Mouse (Mus musculus): ENCODE results near the gene Gosr1. TPM values are rescaled to one million over a fixed set of nuclear protein-coding genes. Genes with fewer than 3 reads are reported as not detected.
A peak's percentile ranks its signal among the peaks of the same experiment; 100 is the strongest.

Gene Gosr1
- total RNA-seq, 2 experiments from 2014 or later = 43.1 to 49.3 TPM

DNA sequence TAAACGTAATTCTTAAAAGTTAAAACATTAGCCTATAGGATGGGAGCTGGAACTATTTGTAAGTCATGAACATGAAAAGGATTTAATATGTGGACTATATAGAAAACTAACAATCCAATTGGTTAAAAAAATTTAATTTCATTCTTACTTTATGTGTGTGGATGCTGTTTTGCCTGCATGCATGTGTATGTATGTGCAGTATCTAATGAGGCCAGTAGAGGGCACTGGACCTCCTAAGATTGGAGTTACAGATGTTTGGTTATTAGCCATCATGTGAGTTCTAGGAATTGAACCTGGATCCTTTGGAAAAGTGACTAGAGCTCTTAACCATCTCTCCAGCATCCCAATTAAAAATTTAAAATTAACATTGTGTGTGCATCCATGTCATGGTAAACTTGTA lies 25.9 kb upstream of the Gosr1 start:
- H3K27ac ChIP-seq = no peak overlapping the region
- H3K4me3 ChIP-seq = no peak overlapping the region
- peak; percentile 80 for TF ChIP-seq CTCF (IDR thresholded peaks at IDR 0.05)
- intact Hi-C loops (cut with DNase I) = loop anchor here (1.0 kb wide), 1 partner anchor 105 kb away; no protein-coding TSS in a partner anchor
- DNase-seq (ENCODE audit: extremely low spot score in 1 of 2, low spot score in 2 of 2) = peak; percentile 24 to 25

GRCm38 (mm10) chr11:76775533-76775932 lies 12.2 kb upstream of the Gosr1 start:
- no peak for DNase-seq (ENCODE audit: extremely low spot score in 1 of 2, low spot score in 2 of 2)
- no peak overlapping the region for H3K27ac ChIP-seq
- TF ChIP-seq CTCF (IDR thresholded peaks at IDR 0.05) = no peak
- H3K4me3 ChIP-seq = no peak overlapping the region
- intact Hi-C loops (cut with DNase I) = no loop called here

DNA sequence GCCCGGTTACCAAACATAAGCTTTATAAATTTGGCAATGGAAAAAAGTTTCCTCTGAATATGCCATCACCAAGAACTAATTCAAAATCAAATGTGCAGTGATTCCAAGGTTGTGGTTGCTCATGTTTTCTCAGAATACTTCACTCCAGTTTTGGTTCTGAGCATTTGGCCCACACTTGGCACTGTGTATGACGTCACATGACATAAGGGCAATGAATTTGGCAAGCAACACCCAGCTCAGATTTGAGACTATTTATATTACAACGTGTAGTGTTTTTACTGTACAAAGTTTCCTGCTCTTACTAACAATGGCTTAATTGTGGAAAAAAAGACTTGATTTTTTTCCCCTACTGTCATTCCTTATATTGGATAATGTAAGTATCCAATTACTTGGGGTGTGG lies 10.4 kb upstream of the Gosr1 start:
- no peak for TF ChIP-seq CTCF (IDR thresholded peaks at IDR 0.05)
- intact Hi-C loops (cut with DNase I) = no loop called here
- H3K4me3 ChIP-seq = no peak overlapping the region
- no peak for DNase-seq (ENCODE audit: extremely low spot score in 1 of 2, low spot score in 2 of 2)
- no peak overlapping the region for H3K27ac ChIP-seq

DNA sequence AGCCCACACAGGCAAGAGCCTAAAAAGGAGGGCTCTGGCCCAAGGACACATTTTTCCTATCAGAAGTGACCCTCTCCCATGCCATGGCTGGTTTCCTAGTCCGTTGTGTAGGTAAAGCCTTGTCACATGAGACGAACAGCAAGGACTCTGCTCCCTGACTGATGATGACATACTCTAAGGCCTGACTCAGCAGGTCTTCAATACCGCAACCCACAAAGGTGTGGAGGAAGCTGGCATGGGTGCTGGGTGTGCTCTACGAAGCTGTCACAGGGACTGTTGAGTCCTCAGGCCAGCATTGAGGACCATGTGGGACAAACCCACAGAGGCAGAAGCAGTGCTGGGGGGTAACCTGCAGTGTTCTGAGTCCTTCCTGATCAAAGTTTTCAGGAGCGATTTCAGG lies 7.2 kb upstream of the Gosr1 start:
- H3K4me3 ChIP-seq = no peak overlapping the region
- TF ChIP-seq CTCF (IDR thresholded peaks at IDR 0.05) = no peak
- intact Hi-C loops (cut with DNase I) = no loop called here
- DNase-seq (ENCODE audit: extremely low spot score in 1 of 2, low spot score in 2 of 2) = no peak
- H3K27ac ChIP-seq = no peak overlapping the region

DNA sequence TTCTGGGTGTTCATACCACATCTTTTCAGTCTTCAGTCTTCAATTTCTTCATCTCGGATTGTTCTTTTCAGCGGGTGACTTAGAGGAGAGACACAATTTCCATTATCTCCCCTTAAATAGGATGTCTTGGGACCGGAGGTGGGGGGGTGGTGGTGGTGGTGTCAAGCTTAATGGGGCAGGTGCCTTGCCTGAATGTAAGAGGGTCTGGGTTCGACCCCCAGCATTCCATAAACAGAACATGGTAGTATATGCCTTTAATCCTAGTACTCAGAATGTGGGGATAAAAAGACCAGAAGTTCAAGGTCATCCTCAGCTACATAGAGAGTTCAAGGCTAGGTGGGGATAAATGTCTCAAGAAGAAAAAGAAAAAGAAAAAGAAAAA lies 353 bp upstream of the Gosr1 start:
- no peak for DNase-seq (ENCODE audit: extremely low spot score in 1 of 2, low spot score in 2 of 2)
- intact Hi-C loops (cut with DNase I) = loop anchor here (1.0 to 5.0 kb wide), 2 partner anchors 86 to 106 kb away; no protein-coding TSS in a partner anchor
- no peak overlapping the region for H3K4me3 ChIP-seq
- TF ChIP-seq CTCF (IDR thresholded peaks at IDR 0.05) = no peak
- H3K27ac ChIP-seq = no peak overlapping the region

GRCm38 (mm10) chr11:76752276-76752675 lies 11.1 kb downstream of the Gosr1 start:
- no peak for TF ChIP-seq CTCF (IDR thresholded peaks at IDR 0.05)
- DNase-seq (ENCODE audit: extremely low spot score in 1 of 2, low spot score in 2 of 2) = no peak
- Histone ChIP-seq H3K27ac (no peak overlapping the region), H3K4me3 (no peak overlapping the region)
- intact Hi-C loops (cut with DNase I) = no loop called here

GRCm38 (mm10) chr11:76748819-76749218 lies 14.6 kb downstream of the Gosr1 start:
- H3K4me3 ChIP-seq = no peak overlapping the region
- intact Hi-C loops (cut with DNase I) = no loop called here
- TF ChIP-seq CTCF (IDR thresholded peaks at IDR 0.05) = no peak
- no peak for DNase-seq (ENCODE audit: extremely low spot score in 1 of 2, low spot score in 2 of 2)
- no peak overlapping the region for H3K27ac ChIP-seq

DNA sequence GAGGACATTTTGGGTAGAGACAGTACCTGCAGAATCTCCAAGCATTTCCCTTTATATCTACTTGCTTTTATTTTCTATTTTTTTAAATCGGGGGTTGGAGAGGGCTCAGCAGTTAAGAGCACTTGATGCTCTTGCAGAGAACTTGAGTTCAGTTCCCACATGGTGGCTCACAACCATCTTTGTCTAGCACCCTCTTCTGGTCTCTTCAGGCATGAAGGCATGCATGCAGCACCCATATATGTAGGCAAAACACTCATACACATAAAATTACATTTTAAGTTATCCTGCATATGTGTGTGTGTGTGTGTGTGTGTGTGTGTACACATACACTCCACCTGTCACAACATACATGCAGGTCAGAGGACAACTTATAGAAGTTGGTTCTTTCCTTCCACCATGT lies 17.5 kb downstream of the Gosr1 start:
- no peak for DNase-seq (ENCODE audit: extremely low spot score in 1 of 2, low spot score in 2 of 2)
- TF ChIP-seq CTCF (IDR thresholded peaks at IDR 0.05) = no peak; the same call in 1 of the 2 replicates
- Histone ChIP-seq H3K27ac (no peak overlapping the region), H3K4me3 (no peak overlapping the region)
- intact Hi-C loops (cut with DNase I) = loop anchor here (2.0 kb wide), 1 partner anchor 69 kb away; no protein-coding TSS in a partner anchor

- intact Hi-C loops (cut with DNase I) = loop anchor here (2.0 kb wide), 1 partner anchor 68 kb away; no protein-coding TSS in a partner anchor
- no peak overlapping the region for H3K27ac ChIP-seq
- peak; percentile 54 for TF ChIP-seq CTCF (IDR thresholded peaks at IDR 0.05)
- no peak overlapping the region for H3K4me3 ChIP-seq
- peak; percentile 30 to 42 for DNase-seq (ENCODE audit: extremely low spot score in 1 of 2, low spot score in 2 of 2)
Observed at GRCm38 (mm10) chr11:76744550-76744949, 18.8 kb downstream of the Gosr1 start.

GRCm38 (mm10) chr11:76742511-76742910 lies 20.9 kb downstream of the Gosr1 start:
- Histone ChIP-seq H3K4me3 (no peak overlapping the region), H3K27ac (no peak overlapping the region)
- TF ChIP-seq CTCF (IDR thresholded peaks at IDR 0.05) = no peak
- DNase-seq (ENCODE audit: extremely low spot score in 1 of 2, low spot score in 2 of 2) = no peak
- intact Hi-C loops (cut with DNase I) = no loop called here

DNA sequence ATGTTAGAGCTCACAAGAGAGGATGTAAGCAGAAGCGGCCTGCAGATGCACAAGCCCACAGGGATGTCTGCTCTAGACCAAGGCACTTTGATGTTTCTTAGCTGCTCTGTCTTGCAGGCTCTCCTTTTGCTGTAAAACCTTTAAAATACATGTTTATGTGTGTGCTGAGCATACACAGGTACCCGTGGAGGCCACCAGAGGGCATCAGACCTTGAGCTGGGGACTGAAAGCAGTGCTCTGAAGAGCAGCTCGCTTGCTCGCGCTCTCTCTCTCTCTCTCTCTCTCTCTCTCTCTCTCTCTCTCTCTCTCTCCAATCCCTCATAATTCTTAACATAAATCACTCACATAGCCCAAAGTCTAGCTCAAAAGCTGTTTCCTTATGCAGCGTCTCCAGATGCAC lies 24.3 kb downstream of the Gosr1 start:
- peak; percentile 49 for TF ChIP-seq CTCF (IDR thresholded peaks at IDR 0.05)
- no peak overlapping the region for H3K27ac ChIP-seq
- no peak overlapping the region for H3K4me3 ChIP-seq
- no peak for DNase-seq (ENCODE audit: extremely low spot score in 1 of 2, low spot score in 2 of 2)
- intact Hi-C loops (cut with DNase I) = loop anchor here (10.0 kb wide), 1 partner anchor 224 kb away; no protein-coding TSS in a partner anchor

DNA sequence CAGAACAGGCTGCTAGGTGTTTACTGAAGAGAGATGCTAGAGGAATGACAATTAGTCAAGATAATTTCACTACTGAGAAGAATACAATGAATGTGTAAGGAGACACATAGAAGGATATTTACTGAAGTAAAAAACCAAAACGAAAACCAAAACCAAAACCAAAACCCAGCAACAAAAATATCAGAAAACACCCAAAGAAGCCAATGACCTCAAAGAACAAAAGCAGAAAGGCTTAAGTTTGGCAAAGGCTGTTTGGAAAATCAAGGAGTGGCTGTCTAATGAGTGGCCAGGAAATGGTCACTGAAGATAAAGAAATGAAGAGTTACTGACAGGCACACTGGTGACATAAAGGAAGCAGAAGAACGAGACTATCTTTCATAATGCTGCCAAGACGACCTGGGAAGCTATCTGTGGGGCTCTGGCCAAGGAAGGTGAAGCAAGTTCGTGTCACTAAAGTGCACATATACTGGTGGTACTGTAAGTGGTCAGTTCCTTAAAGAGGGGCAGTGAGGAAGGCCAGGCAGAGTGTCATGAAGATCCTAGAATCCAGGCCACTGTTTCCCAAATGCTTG lies 27.5 kb downstream of the Gosr1 start:
- H3K4me3 ChIP-seq = no peak overlapping the region
- no peak for TF ChIP-seq CTCF (IDR thresholded peaks at IDR 0.05)
- intact Hi-C loops (cut with DNase I) = loop anchor here (2.0 to 10.0 kb wide), 2 partner anchors 81 to 221 kb away; no protein-coding TSS in a partner anchor
- DNase-seq (ENCODE audit: extremely low spot score in 1 of 2, low spot score in 2 of 2) = no peak
- H3K27ac ChIP-seq = no peak overlapping the region

- no peak for TF ChIP-seq CTCF (IDR thresholded peaks at IDR 0.05)
- Histone ChIP-seq H3K27ac (no peak overlapping the region), H3K4me3 (no peak overlapping the region)
- no peak for DNase-seq (ENCODE audit: extremely low spot score in 1 of 2, low spot score in 2 of 2)
- intact Hi-C loops (cut with DNase I) = loop anchor here (10.0 kb wide), 1 partner anchor 220 kb away; no protein-coding TSS in a partner anchor
Observed at GRCm38 (mm10) chr11:76734560-76734959, 28.8 kb downstream of the Gosr1 start.
